Mouse (Mus musculus) brown adipose tissue, adult 24 weeks (tissue): ENCODE measurements at regions not wholly inside any gene's neighbourhood (a gene's known extent, or its start where the extent isn't known, plus 50 kb on each side); places are given as distances from the start of the nearest gene placed in this dataset.

ENCODE experiments used
- H3K27ac ChIP-seq: fragments of 200-500 bp; replicated peaks from 2 replicates; pipeline ENCODE4 v1.5.1; 2012; ENCODE audit warnings: low read depth, mild to moderate bottlenecking, low read length
- H3K4me1 ChIP-seq: fragments of 200-500 bp; 2 replicates; pipeline ENCODE4 v1.6.1; 2012; ENCODE audit warnings: low read length, mixed read lengths; ENCODE audit not compliant: control insufficient read depth, insufficient read depth, insufficient read length
- H3K4me3 ChIP-seq: fragments of 200-500 bp; 2 replicates; pipeline ENCODE4 v1.5.1; 2012; ENCODE audit warnings: low read depth, mild to moderate bottlenecking, low read length, moderate library complexity; ENCODE audit not compliant: insufficient read depth

DNA sequence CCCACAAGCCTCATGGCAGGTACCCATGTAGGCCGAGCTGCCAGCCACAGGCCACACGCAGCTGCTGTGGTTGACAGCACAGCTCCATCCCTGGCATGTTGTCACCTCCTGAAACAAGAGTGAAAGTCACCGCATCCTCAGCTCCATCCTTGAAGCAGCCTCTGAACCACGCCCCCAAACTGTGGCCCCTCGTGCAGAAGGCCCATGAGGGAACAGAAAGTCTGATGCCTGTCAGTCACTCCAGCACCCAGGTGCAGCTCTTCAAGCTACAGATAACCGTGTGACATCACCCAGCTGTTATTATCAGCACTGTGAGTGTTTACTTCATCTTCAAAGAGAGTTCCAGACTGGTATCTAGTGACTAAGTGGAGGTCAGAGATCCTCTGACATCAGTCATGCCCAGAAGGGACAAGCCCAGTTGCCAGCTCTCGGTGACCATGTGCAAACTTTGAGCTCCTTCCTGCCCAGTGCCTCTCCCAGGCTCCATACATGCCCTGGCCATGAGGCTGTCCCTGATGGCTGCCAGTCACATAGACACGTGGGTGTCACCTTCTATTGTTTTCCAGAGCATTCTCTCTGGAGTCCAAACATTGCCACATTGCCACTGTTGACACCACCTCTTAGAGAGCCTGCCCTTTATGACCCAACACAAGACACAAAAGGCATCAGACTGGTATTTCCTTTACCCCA is 97.8 kb downstream of the Tomm20 start:
- Histone ChIP-seq H3K4me3 (no peak overlapping the region), H3K4me1 (peaks cover 44% of the 10 kb centered on the region), H3K27ac (peak overlapping the region; percentile 97)

DNA sequence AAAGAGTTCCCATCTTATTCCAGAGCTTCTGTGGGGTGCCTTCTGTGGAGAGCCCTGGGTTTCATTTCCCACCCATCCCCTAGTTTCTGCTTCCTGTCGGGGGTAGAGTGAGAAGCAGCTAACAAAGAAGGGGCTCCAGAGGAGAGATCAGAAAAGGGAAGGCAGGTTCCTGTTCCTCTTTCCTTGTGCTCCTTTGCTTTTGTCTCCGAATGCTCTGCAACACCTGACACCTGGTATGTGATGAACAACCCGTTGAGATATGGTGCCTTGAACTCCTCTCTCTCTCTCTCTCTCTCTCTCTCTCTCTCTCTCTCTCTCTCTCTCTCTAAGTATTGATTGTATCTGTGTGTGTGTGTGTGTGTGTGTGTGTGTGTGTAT is 99.5 kb downstream of the Tomm20 start:
- H3K27ac ChIP-seq = peak overlapping the region; percentile 75
- peaks cover 33% of the 10 kb centered on the region for H3K4me1 ChIP-seq
- no peak overlapping the region; the same call in 1 of the 2 replicates for H3K4me3 ChIP-seq

DNA sequence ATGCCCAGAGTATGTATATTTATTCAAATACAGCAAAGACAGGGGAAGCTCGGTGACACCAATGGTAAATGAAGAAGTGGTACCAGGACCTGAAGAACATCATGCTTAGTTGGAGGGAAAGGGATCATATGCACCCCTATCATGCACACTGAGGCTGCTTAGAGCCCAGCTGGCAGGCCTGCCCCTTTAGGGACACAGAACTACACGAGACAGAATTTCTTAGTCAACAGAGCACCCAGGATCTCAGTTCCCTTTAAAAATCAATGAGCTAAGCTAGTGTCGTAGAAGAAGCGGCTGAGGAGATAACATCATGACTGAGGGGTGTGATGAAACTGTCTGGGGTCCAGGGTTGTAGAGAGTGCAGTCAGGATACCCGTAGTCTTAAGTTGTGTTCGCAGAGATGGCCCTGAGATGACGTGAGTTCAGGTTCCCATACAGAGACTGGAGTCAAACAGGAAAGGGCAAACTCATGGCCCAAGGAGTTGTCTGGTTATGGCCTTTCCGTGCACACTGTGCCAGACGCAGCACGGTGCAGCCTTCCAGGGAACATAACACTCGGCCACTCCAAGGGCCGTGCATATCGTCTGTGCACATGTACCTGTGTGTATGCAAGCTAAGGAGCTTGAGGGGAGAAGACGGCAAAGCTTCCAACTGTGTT is 100.0 kb downstream of the Tomm20 start:
- peak overlapping the region; percentile 75 for H3K27ac ChIP-seq
- peaks cover 30% of the 10 kb centered on the region for H3K4me1 ChIP-seq
- H3K4me3 ChIP-seq = no peak overlapping the region

DNA sequence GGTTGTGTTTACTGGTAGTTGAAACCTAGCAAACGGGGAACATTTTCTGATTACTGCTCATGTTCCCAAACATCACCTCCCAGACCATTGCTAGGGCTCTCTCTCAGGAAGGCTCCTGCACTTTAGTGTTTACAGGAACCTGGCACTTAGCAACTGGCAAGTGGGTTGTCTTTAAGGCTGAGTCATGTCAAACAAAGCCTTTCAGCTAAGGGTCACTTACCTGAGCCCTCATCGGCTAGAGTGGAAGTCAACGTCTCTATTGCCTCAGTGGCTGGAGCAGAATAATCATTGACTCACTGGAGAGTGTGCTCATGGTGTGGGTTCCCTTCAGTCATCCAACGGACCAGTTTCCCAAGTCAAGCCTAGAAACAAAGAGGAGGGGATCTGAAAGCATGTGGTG is 101.0 kb downstream of the Tomm20 start:
- H3K4me3 ChIP-seq = no peak overlapping the region
- H3K4me1 ChIP-seq = peaks cover 24% of the 10 kb centered on the region
- peak overlapping the region; percentile 61 for H3K27ac ChIP-seq

DNA sequence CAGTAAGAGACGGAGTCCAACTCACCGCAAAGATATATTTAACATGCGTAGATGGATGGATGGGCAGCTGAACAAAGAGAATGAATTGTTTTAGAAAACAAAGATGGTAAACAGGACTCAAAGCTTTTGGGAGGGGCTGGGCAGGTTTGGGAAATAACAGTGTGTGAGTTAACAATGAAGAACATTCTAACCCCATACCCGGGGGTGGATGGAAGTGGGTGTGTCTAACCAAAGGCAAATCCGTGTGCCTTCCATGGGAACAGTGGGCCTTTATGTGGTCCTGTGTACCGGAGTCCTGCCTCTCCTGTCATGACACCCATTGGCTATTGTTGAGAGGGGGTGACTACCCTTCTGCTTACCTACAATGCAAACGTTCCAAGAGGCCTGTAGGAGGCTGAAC is 104.5 kb downstream of the Tomm20 start:
- Histone ChIP-seq H3K4me1 (peaks cover 18% of the 10 kb centered on the region), H3K4me3 (no peak overlapping the region), H3K27ac (no peak overlapping the region)

DNA sequence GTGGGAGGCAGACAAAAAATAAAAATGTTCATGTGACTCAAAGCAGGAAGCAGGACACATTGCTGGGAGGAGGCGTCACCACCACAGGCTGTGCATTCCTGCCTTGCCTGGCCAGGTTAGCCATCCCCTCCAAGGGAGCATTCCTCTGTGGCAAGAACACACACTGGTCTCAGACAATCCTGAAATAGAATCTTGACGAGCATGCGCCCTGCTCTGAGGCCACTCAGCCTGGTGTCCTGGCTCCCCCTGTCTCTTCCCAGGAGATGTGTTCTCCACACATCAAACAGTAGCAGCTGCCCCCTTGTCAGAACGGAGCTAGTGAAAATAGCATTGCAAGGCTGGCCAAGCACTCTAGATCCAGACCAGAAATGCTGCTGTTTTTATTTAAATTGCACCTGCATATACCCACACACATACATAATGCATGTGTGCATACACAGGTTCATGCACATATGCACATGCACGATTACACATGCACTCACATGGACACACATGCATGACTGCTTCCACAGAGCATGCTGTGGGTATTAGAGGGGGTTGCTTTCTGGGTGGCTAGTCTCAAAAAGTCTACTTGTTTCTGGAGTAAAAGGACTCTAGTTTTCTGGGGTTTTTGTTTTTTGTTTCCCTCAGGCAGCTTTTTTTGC is 105.8 kb downstream of the Tomm20 start:
- Histone ChIP-seq H3K4me3 (no peak overlapping the region), H3K4me1 (peaks cover 18% of the 10 kb centered on the region), H3K27ac (peak overlapping the region; percentile 71)

DNA sequence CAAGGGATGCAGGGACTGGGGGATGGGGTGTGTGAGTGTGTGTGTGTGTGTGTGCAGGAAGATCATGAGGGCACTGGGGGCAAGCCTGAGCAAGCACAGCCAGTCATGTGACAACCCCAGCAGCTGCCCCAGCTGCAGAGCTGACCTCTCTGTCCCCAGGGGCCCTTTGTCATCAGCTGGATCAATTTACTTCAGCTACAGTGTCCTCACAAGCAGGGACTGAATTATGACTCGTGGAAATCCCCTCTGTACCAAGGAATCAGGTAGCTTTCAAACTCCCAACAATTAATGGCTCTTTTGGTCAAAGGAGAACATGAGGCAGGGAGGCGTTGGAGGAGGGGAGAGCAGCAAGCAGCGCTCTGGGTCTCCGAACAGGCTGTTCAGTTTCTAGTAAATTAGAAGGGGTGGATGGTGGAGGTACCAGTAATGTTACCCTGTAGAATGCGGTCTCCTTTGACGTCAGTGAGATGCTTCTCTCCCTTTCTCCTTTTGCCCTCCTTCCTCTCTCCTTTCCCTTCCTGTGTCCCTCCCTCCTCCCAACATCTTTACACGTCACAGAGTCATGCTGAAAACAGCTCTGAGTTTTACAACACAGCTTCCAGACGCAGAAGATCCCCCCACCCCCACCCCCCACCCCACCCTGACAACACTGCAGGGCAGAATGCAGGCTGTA is 106.5 kb downstream of the Tomm20 start:
- peaks cover 23% of the 10 kb centered on the region for H3K4me1 ChIP-seq
- no peak overlapping the region for H3K4me3 ChIP-seq

DNA sequence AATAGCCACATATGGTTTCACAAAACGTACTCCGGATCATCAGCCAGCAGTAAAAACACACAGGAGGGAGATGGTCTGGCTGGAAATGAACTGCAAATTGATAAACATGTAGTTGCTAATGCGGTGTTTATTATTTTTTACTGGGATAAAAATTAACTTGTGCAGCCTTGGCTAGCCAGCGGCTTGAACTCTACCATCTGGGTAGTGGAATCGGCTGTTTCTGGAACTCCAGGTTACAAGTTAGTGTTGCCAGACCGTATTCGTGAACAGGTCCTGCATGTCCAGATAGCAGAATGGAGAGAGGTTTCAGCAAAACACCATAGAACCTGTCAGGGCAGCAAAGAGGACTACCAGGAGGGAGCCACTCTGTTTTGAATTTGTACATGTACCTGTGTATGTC is 107.4 kb downstream of the Tomm20 start:
- Histone ChIP-seq H3K4me1 (peaks cover 30% of the 10 kb centered on the region), H3K4me3 (no peak overlapping the region)

More for the DNA sequence above, 106.5 kb downstream of the Tomm20 start:
- peak overlapping the region; percentile 71 for H3K27ac ChIP-seq

DNA sequence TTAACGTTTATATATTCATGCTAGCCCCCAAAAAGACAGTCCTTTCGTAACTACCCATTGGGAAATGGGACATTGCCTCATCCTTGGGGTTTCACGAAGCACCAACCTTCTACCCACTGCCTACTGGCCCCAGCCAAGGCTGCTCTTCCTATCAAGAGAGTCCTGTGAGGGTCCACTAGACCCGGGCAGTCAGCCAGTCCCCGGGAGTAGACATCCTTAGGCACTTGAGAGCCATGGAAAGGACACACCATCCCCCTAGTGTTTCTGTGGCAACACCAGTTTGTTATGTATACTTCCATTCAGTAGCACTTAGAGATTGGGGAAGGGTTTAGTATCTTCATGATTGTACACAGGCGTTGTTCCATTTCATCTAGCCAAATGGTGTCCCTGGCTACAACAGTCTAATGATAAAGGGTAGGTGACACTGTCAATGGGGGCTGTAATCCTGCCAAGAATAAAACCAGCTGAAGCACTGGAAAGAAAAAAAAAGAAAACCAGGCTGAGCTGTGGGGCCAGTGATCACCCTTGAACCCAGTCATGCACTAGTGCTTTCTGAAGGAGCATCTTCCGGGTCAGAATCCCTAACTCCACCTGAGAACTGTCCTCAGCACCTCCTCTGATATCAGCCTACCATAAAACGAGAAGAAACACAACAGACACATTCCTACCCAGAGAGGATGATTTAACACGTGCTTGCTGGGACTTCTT is 108.2 kb downstream of the Tomm20 start:
- peaks cover 34% of the 10 kb centered on the region for H3K4me1 ChIP-seq
- no peak overlapping the region; the same call in 1 of the 2 replicates for H3K27ac ChIP-seq
- H3K4me3 ChIP-seq = no peak overlapping the region

More for the DNA sequence above, 107.4 kb downstream of the Tomm20 start:
- peak overlapping the region; percentile 71; the same call in 1 of the 2 replicates for H3K27ac ChIP-seq

DNA sequence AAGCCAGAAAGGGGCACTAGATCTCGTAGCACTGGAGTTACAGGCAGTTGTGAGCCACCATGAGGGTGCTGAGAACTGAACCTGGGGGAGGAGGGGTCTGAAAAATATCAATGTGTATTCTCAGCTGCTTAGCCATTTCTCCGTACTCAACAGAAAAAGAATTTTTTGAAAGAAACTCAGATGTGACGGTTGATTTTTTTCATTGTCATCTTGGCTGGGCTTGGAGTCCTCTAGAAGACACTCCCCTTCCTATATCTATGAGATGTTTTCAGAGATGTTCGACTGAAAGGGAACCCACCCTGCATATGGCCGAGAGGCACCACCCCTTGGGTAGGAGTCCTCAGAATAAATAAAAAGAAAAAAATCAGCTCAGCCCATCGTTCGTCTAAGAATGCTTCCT is 110.1 kb downstream of the Tomm20 start:
- H3K4me3 ChIP-seq = no peak overlapping the region
- peaks cover 45% of the 10 kb centered on the region for H3K4me1 ChIP-seq
- no peak overlapping the region for H3K27ac ChIP-seq

DNA sequence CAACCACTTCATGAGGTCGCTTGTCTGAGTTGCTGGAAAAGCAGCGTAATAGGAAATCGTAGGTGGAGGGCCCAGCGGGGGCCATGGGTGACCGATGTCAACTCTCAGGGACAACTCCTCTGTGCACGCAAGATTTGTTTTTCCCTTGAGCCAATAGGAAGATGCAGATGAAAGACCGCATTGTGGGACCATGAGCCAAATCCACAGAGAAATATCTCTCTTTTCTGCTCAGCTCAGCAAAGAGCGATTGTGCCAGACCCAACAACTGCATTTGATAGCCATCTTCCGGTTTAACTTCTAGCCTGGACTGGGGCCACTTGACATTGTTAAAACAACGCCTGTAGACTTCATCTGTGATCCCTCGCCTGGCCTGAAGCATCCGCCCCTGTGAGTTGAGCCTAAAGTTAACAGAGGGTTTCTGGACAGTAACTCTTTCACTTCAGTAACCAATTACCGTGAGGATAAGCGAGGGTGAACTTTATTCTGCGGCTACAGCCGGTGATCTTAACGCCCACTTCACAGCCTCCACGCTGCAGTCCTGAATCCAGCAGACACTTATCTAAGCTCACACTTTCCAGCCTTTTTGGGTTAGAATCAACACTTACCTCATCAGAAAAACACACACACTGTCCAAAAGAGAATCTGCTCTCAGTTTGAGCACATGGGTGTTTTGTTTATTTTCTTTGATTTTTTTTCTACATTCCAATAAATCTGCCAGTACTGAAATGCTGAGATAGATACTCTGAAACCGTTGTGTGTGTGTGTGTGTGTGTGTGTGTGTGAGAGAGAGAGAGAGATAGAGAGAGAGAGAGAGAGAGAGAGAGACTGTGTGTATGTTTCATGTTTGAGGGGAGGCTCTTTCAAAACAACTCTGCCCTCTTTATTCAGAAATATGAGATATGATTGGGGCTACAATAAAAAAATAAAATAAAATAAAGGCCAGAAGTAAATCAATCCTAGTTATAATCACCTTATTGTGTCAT is 111.9 kb downstream of the Tomm20 start:
- Histone ChIP-seq H3K4me3 (no peak overlapping the region), H3K4me1 (peaks cover 47% of the 10 kb centered on the region), H3K27ac (peak overlapping the region; percentile 83)

DNA sequence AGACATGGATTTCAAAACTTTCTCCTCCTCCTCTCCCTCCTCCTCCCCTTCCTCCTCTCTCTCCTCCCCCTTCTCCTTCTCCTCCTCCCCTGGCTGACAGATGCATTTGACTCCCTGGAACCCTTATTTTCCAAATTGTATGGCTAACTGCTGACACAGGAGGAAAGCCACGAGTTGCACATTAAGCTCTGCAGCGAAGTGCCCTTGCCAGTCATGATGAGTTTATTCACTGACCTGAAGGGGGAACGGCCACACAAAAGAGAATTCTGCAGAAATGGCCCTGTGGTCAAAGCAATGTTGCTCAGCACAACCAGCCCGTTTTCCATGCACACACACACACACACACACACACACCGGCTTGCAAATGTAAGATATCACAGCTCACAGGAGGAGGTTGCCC is 112.6 kb downstream of the Tomm20 start:
- Histone ChIP-seq H3K4me1 (peaks cover 45% of the 10 kb centered on the region), H3K27ac (peak overlapping the region; percentile 83)

DNA sequence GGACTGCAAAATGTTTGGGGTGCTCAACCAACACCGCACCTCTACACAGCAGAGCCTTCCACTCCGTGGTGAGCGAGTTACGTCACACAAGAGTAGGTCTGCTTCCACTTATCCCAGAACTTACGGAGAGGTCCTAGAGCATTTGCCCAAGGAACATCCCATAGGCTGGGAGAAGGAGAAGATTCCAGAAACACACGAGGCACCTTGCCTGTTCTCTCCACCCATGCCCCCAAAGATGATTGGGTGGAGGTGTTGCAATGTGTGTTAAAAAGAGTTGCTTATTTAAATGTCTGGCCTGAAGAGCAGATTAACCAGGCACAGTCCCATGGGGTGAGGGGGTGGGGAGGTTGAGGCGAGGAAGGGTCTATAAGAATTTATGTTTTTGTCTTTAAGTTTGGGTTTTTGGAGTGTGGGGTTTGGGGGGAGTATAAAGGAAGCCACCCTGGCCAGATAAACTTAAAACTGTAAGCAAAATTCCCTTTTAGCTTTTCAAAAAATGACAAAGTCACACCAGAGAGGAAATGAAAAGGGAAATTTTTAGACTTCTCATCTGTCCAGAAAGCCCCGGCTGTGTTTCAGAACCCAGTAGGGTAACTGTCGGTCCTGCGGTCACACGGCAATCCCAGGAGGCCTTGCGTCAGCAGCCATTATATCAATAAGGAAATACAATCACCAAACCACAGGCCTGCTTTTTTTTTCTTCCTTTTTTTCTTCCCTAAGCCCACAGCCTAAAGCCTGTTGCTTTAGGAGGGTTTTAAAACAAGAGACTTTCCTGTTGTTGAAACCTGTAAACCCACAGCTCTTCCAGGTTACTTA is 113.3 kb downstream of the Tomm20 start:
- Histone ChIP-seq H3K4me3 (no peak overlapping the region), H3K27ac (peak overlapping the region; percentile 83), H3K4me1 (peaks cover 49% of the 10 kb centered on the region)

More for the DNA sequence above, 112.6 kb downstream of the Tomm20 start:
- H3K4me3 ChIP-seq = no peak overlapping the region
